Mouse (Mus musculus): ENCODE measurements at regions not wholly inside any gene's neighbourhood (a gene's known extent, or its start where the extent isn't known, plus 50 kb on each side); places are given as distances from the start of the nearest gene placed in this dataset.
"Not testable (repeated sequence)": the region's sequence is repeated elsewhere in the genome, so short reads cannot be mapped to it uniquely, and the experiment has no call there.

GRCm38 (mm10) chr3:129412961-129413246 lies 80.4 kb upstream of the Enpep start:
- Histone ChIP-seq H3K27ac (ENCODE audit: low read length) (no peak overlapping the region), H3K4me1 (ENCODE audit: control insufficient read depth, insufficient read depth, low read length) (no peaks in the 10 kb centered on the region), H3K27me3 (replicated peaks; ENCODE audit: control insufficient read depth, insufficient read depth, low read length) (no peaks in the 10 kb centered on the region), H3K9me3 (ENCODE audit: control insufficient read depth, low read length) (no peaks in the 10 kb centered on the region), H3K36me3 (ENCODE audit: control insufficient read depth, insufficient read depth, low read length) (no peaks in the 10 kb centered on the region), H3K4me3 (ENCODE audit: low read length) (no peak overlapping the region), H3K9ac (ENCODE audit: low read depth, low read length) (no peak overlapping the region), H3K4me2 (ENCODE audit: low read depth, low read length) (no peak overlapping the region)
- ATAC-seq: no peak
- WGBS: 92% methylated on average over 8 of the region's 8 CpGs

DNA sequence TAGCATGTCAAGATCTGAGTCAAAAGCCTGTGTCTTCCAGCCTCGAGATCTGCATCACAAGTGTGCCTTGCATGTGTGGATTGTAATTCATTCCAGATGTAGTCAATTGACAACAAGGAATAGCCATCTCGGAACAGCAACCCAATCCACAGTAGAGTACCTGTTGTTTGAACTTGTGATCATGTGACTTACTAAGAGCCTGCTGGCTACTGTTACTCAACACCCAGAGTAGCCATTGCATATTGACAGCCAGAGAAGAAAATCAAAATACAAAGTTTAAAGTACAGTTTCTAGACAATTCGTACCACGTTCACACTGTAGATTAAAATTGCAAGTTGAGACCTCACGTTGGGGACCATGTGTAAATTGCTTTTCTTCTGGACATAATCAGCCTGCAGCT lies 83.1 kb upstream of the Enpep start:
- H3K36me3 ChIP-seq (ENCODE audit: control insufficient read depth, insufficient read depth, low read length): no peaks in the 10 kb centered on the region
- H3K9ac ChIP-seq (ENCODE audit: low read depth, low read length): no peak overlapping the region
- H3K4me1 ChIP-seq (ENCODE audit: control insufficient read depth, insufficient read depth, low read length): no peaks in the 10 kb centered on the region
- H3K4me3 ChIP-seq (ENCODE audit: low read length): no peak overlapping the region
- H3K27ac ChIP-seq (ENCODE audit: low read length): no peak overlapping the region
- no peaks in the 10 kb centered on the region for H3K27me3 ChIP-seq (replicated peaks; ENCODE audit: control insufficient read depth, insufficient read depth, low read length)
- ATAC-seq: no peak
- H3K4me2 ChIP-seq (ENCODE audit: low read depth, low read length): no peak overlapping the region
- 86% methylated on average over 5 of the region's 5 CpGs for WGBS
- no peaks in the 10 kb centered on the region for H3K9me3 ChIP-seq (ENCODE audit: control insufficient read depth, low read length)

- Histone ChIP-seq H3K4me3 (ENCODE audit: low read length) (no peak overlapping the region), H3K27ac (ENCODE audit: low read length) (no peak overlapping the region), H3K36me3 (ENCODE audit: control insufficient read depth, insufficient read depth, low read length) (no peaks in the 10 kb centered on the region), H3K27me3 (replicated peaks; ENCODE audit: control insufficient read depth, insufficient read depth, low read length) (no peaks in the 10 kb centered on the region), H3K9me3 (ENCODE audit: control insufficient read depth, low read length) (no peaks in the 10 kb centered on the region), H3K4me2 (ENCODE audit: low read depth, low read length) (no peak overlapping the region), H3K9ac (ENCODE audit: low read depth, low read length) (no peak overlapping the region), H3K4me1 (ENCODE audit: control insufficient read depth, insufficient read depth, low read length) (no peaks in the 10 kb centered on the region)
- WGBS: 92% methylated on average over 9 of the region's 9 CpGs
- ATAC-seq: no peak
These were observed 83.8 kb upstream of the Enpep start for GRCm38 (mm10) chr3:129416337-129416736.

DNA sequence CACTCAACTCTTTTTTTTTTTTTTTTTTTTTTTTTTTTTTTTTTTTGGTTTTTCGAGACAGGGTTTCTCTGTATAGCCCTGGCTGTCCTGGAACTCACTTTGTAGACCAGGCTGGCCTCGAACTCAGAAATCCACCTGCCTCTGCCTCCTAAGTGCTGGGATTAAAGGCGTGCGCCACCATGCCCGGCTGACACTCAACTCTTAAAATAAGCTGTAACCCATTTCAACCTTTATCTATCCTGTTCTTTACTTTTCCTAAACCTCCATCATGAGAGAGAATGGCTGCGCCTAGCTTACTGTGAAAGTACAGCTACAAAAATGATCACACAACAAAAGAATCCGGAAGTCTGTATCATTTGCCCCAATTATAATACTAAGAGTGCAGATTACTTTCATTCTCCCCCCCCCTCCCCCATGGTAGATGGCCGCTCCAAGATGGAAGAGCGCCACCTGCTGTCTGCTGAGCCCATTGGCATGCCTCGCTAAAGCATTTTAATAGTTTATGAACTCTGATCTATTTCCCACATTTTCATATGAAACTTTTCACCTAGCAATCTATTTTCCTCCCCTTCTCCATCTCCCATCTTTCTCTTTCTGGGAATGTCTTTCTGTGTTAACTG lies 89.2 kb upstream of the Enpep start:
- peak; percentile 56; the same call in 1 of the 2 replicates for ATAC-seq
- not testable (repeated sequence) for H3K36me3 ChIP-seq (ENCODE audit: control insufficient read depth, insufficient read depth, low read length)
- 50% methylated on average over 8 of the region's 10 CpGs for WGBS

DNA sequence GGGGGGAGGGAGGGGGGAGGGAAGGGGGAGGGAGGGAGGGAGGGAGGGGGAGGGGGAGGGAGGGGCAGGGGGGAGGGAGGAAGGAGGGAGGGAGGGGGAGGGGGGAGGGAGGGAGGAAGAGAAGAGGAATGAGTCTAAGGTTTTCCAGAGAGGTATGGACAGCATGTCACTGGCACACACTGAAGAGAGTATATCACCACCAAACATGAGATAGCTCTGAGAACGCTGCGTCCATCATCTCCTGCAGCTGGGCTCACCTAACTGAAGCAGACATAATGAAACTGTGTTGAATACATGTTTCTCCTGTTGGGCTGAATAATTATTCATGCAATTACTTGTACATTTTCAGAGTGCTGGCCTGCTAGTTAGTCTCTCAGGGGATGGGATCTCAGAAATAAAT lies 96.2 kb upstream of the Enpep start:
- no peak overlapping the region for H3K27ac ChIP-seq (ENCODE audit: low read length)
- no peak overlapping the region for H3K4me3 ChIP-seq (ENCODE audit: low read length)
- WGBS: 75% methylated on average over 2 of the region's 2 CpGs
- ATAC-seq: no peak
- no peaks in the 10 kb centered on the region for H3K4me1 ChIP-seq (ENCODE audit: control insufficient read depth, insufficient read depth, low read length)
- H3K36me3 ChIP-seq (ENCODE audit: control insufficient read depth, insufficient read depth, low read length): no peaks in the 10 kb centered on the region
- H3K27me3 ChIP-seq (replicated peaks; ENCODE audit: control insufficient read depth, insufficient read depth, low read length): no peaks in the 10 kb centered on the region
- H3K9me3 ChIP-seq (ENCODE audit: control insufficient read depth, low read length): no peaks in the 10 kb centered on the region
- no peak overlapping the region for H3K4me2 ChIP-seq (ENCODE audit: low read depth, low read length)
- H3K9ac ChIP-seq (ENCODE audit: low read depth, low read length): no peak overlapping the region

More for the DNA sequence above, 89.2 kb upstream of the Enpep start:
- H3K9me3 ChIP-seq (ENCODE audit: control insufficient read depth, low read length); H3K27ac ChIP-seq (ENCODE audit: low read length); H3K9ac ChIP-seq (ENCODE audit: low read depth, low read length); H3K27me3 ChIP-seq (replicated peaks; ENCODE audit: control insufficient read depth, insufficient read depth, low read length); H3K4me3 ChIP-seq (ENCODE audit: low read length); H3K4me2 ChIP-seq (ENCODE audit: low read depth, low read length); H3K4me1 ChIP-seq (ENCODE audit: control insufficient read depth, insufficient read depth, low read length): not testable (repeated sequence)

GRCm38 (mm10) chr3:129429161-129430111 lies 96.9 kb upstream of the Enpep start:
- H3K36me3 ChIP-seq (ENCODE audit: control insufficient read depth, insufficient read depth, low read length): no peaks in the 10 kb centered on the region
- H3K9ac ChIP-seq (ENCODE audit: low read depth, low read length): no peak overlapping the region
- no peak overlapping the region for H3K4me2 ChIP-seq (ENCODE audit: low read depth, low read length)
- WGBS: 65% methylated on average over 8 of the region's 8 CpGs
- H3K27me3 ChIP-seq (replicated peaks; ENCODE audit: control insufficient read depth, insufficient read depth, low read length): no peaks in the 10 kb centered on the region
- H3K4me3 ChIP-seq (ENCODE audit: low read length): no peak overlapping the region
- no peak overlapping the region for H3K27ac ChIP-seq (ENCODE audit: low read length)
- H3K9me3 ChIP-seq (ENCODE audit: control insufficient read depth, low read length): no peaks in the 10 kb centered on the region
- no peak for ATAC-seq
- no peaks in the 10 kb centered on the region for H3K4me1 ChIP-seq (ENCODE audit: control insufficient read depth, insufficient read depth, low read length)

DNA sequence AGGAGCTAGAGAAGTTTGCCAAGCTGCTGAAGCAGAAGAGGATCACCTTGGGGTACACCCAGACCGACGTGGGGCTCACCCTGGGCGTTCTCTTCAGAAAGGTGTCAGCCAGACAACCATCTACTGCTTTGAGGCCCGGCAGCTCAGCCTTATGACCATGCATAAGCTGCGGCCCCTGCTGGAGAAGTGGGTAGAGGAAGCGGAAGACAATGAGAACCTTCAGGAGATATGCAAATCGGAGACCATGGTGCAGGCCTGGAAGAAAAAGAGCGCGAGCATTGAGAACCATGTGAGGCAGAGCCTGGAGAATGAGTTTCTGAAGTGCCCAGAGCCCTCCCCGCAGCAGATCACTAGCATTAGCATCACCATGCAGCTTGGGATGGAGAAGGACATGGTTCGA lies 98.1 kb upstream of the Elovl6 start:
- Histone ChIP-seq H3K27me3 (replicated peaks; ENCODE audit: control insufficient read depth, insufficient read depth, low read length) (no peaks in the 10 kb centered on the region), H3K4me3 (ENCODE audit: low read length) (no peak overlapping the region)
- 77% methylated on average over 11 of the region's 11 CpGs for WGBS

DNA sequence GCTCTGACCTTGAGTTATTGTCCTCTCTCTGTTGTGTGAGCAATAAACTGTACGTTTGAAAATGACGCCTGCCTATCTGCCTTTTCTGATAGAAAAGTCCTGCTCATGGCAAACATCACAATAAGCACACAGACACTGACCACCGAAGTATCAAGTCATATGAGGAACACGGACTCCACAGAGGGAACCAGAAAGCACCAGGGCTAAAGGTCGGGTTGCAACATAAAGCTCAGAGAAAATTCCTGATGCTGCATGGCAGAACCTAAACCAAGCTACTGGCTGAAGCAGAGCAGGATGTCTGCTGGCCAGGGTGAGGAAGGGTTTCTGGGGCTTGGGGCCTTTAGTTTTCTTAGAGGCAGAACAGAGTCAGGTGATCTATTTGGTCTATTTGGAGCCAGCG lies 94.5 kb upstream of the Elovl6 start:
- Histone ChIP-seq H3K27me3 (replicated peaks; ENCODE audit: control insufficient read depth, insufficient read depth, low read length) (no peaks in the 10 kb centered on the region), H3K4me3 (ENCODE audit: low read length) (no peak overlapping the region), H3K4me2 (ENCODE audit: low read depth, low read length) (no peak overlapping the region), H3K4me1 (ENCODE audit: control insufficient read depth, insufficient read depth, low read length) (no peaks in the 10 kb centered on the region), H3K9me3 (ENCODE audit: control insufficient read depth, low read length) (no peaks in the 10 kb centered on the region), H3K27ac (ENCODE audit: low read length) (no peak overlapping the region), H3K9ac (ENCODE audit: low read depth, low read length) (no peak overlapping the region), H3K36me3 (ENCODE audit: control insufficient read depth, insufficient read depth, low read length) (no peaks in the 10 kb centered on the region)
- peak; percentile 68; the same call in 1 of the 2 replicates for ATAC-seq
- 67% methylated on average over 6 of the region's 6 CpGs for WGBS

More for the DNA sequence above, 98.1 kb upstream of the Elovl6 start:
- Histone ChIP-seq H3K9ac (ENCODE audit: low read depth, low read length) (no peak overlapping the region), H3K9me3 (ENCODE audit: control insufficient read depth, low read length) (no peaks in the 10 kb centered on the region), H3K4me1 (ENCODE audit: control insufficient read depth, insufficient read depth, low read length) (no peaks in the 10 kb centered on the region), H3K36me3 (ENCODE audit: control insufficient read depth, insufficient read depth, low read length) (no peaks in the 10 kb centered on the region), H3K4me2 (ENCODE audit: low read depth, low read length) (no peak overlapping the region), H3K27ac (ENCODE audit: low read length) (no peak overlapping the region)
- ATAC-seq: no peak

- no peak overlapping the region for H3K4me2 ChIP-seq (ENCODE audit: low read depth, low read length)
- no peak for ATAC-seq
- H3K36me3 ChIP-seq (ENCODE audit: control insufficient read depth, insufficient read depth, low read length): no peaks in the 10 kb centered on the region
- 63% methylated on average over 5 of the region's 5 CpGs for WGBS
- no peak overlapping the region for H3K27ac ChIP-seq (ENCODE audit: low read length)
- H3K9me3 ChIP-seq (ENCODE audit: control insufficient read depth, low read length): no peaks in the 10 kb centered on the region
- no peak overlapping the region for H3K4me3 ChIP-seq (ENCODE audit: low read length)
- no peak overlapping the region for H3K9ac ChIP-seq (ENCODE audit: low read depth, low read length)
- no peaks in the 10 kb centered on the region for H3K27me3 ChIP-seq (replicated peaks; ENCODE audit: control insufficient read depth, insufficient read depth, low read length)
- no peaks in the 10 kb centered on the region for H3K4me1 ChIP-seq (ENCODE audit: control insufficient read depth, insufficient read depth, low read length)
These were observed 89.4 kb upstream of the Elovl6 start for GRCm38 (mm10) chr3:129442756-129443155.
